23 mouse cellular contexts compared by ENCODE assay signal in the genomic region with DNA sequence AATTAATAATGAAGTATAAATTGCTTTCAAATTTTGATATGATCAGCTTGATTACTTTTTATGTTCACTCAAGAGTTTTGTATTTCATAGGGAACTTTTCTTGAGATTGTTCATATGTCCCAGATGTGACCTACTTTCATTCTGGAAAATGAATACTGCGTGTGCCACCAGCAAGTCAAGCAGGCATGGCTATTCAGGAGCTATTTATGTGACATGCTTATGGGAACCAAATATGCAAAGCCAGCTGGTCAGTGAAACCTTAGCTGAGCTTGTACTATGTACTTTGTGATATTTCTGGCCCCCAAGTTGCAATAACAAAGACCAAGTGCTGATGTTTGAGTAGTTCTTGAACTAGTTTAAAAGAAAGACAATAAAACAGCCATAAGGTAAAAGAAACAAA.
"Had no signal": no experiment of that assay in that cellular context is flagged by ENCODE, and none has a peak within 500 bp of the region (broad histone marks: within the 10 kb centered on the region; RNA-seq: fewer than 3 reads in every experiment).

No protein-coding gene starts in this region.

- DNase-seq: kidney, adult 11 months; kidney, adult 8-10 months; kidney, postnatal 10 days; kidney, postnatal 36 days; liver, postnatal 0 days; lung, embryonic 14.5 days; right cerebral cortex, adult 18-20 months; right cerebral cortex, postnatal 14 days; right cerebral cortex, postnatal 4 days; spleen, adult 18-20 months; thymus, adult 18-20 months; thymus, postnatal 36 days had no signal

- ATAC-seq: liver, postnatal 0 days; lung, postnatal 0 days; midbrain, embryonic 15.5 days had no signal

- H3K4me2 ChIP-seq: kidney, embryonic 15.5 days; limb, embryonic 15.5 days; liver, embryonic 11.5 days; lung, embryonic 14.5 days; midbrain, embryonic 12.5 days; midbrain, embryonic 15.5 days; neural tube, embryonic 13.5 days; stomach, embryonic 15.5 days had no signal

- H3K9me3 ChIP-seq: kidney, embryonic 15.5 days; limb, embryonic 15.5 days; midbrain, embryonic 12.5 days; midbrain, embryonic 15.5 days; neural tube, embryonic 13.5 days; stomach, embryonic 15.5 days had no signal

- H3K27me3 ChIP-seq: kidney, embryonic 15.5 days; limb, embryonic 15.5 days; midbrain, embryonic 12.5 days; midbrain, embryonic 15.5 days; neural tube, embryonic 13.5 days; stomach, embryonic 15.5 days had no signal

- H3K27ac ChIP-seq: kidney, embryonic 15.5 days; limb, embryonic 15.5 days; liver, embryonic 14.5 days; macrophage; midbrain, embryonic 12.5 days; midbrain, embryonic 15.5 days; neural tube, embryonic 13.5 days; stomach, embryonic 15.5 days had no signal

- H3K9ac ChIP-seq: kidney, embryonic 15.5 days; limb, embryonic 15.5 days; liver, embryonic 14.5 days; liver, postnatal 0 days; lung, embryonic 14.5 days; midbrain, embryonic 12.5 days; midbrain, embryonic 15.5 days; neural tube, embryonic 13.5 days; stomach, embryonic 15.5 days had no signal

- H3K36me3 ChIP-seq: kidney, embryonic 15.5 days; limb, embryonic 15.5 days; midbrain, embryonic 12.5 days; midbrain, embryonic 15.5 days; neural tube, embryonic 13.5 days; stomach, embryonic 15.5 days had no signal

- H3K4me1 ChIP-seq: kidney, embryonic 15.5 days; limb, embryonic 15.5 days; midbrain, embryonic 12.5 days; midbrain, embryonic 15.5 days; neural tube, embryonic 13.5 days; stomach, embryonic 15.5 days had no signal

- H3K4me3 ChIP-seq: kidney, embryonic 15.5 days; limb, embryonic 15.5 days; midbrain, embryonic 12.5 days; midbrain, embryonic 15.5 days; myocyte; neural tube, embryonic 13.5 days; stomach, embryonic 15.5 days had no signal
